Mouse (Mus musculus): ENCODE data around the gene Hoxa13. TPM values are rescaled to one million over a fixed set of nuclear protein-coding genes. Genes with fewer than 3 reads are reported as not detected.
A peak's percentile ranks its signal among the peaks of the same experiment; 100 is the strongest.

The Hoxa13 gene
- polyA plus RNA-seq, 1 experiment from 2014 or later = not detected

- TF ChIP-seq CTCF (IDR thresholded peaks at IDR 0.05; ENCODE audit: low read depth) = no peak
- no peak for DNase-seq (ENCODE audit: low spot score)
- H3K9me3 ChIP-seq (replicated peaks; ENCODE audit: low read length) = no peaks in the 10 kb centered on the region
Observed at GRCm38 (mm10) chr6:52266666-52266985, 5.9 kb upstream of the Hoxa13 start.

DNA sequence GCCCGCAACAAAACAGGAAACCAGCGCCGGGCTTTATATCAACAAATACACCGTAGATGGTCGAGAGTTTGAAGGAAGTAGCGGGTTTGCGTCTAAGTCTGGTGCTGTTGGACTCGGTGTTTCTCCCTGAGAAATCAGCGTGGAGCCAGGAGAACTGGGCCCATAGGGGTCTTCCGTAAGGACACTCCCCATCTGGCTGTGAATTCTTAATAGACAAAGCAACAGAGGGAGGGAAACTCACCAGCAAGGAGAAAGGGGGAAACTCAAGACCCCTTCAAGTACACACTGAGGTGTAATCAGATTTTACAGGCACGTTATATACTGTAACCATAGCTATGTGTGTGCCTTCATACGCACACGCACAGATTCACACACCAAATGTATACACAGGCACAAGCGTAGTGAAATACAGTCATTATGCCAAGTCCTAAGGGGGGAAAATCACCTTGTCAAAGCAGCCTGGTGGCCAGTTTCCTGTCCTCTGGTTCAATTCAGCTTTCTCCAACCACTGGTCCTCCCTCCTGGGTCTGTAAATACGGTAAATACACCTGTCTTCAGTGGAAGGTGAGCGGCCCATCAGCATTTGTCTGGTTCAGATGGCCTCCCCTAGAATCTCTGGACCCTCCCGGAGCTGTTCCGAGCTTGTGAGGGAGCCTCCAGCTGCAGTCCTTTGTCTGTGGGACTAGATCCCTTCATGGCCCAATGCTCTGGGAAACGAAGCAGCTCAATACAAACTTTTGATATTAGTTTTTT, 5.4 kb upstream of the Hoxa13 start:
- DNase-seq (ENCODE audit: low spot score) (peak; percentile 37), ATAC-seq (replicated peaks; ENCODE audit: low FRiP score, low read depth) (no peak)
- Histone ChIP-seq H3K4me1 (replicated peaks; ENCODE audit: insufficient read depth, low read length) (no peaks in the 10 kb centered on the region), H3K4me2 (ENCODE audit: low read length) (no peak overlapping the region), H3K9ac (ENCODE audit: low read depth, low read length) (no peak overlapping the region), H3K27me3 (ENCODE audit: insufficient read depth, low read length) (peaks cover 92% of the 10 kb centered on the region), H3K27ac (no peak overlapping the region), H3K4me3 (replicated peaks; ENCODE audit: low read depth, low read length) (no peak overlapping the region), H3K9me3 (replicated peaks; ENCODE audit: low read length) (no peaks in the 10 kb centered on the region), H3K36me3 (ENCODE audit: insufficient read depth, low read length) (no peaks in the 10 kb centered on the region)
- TF ChIP-seq CTCF (IDR thresholded peaks at IDR 0.05; ENCODE audit: low read depth) = no peak
- 6% methylated on average over 19 of the region's 19 CpGs for WGBS

More at GRCm38 (mm10) chr6:52266666-52266985, 5.9 kb upstream of the Hoxa13 start:
- under 1% methylated on average over 9 of the region's 9 CpGs for WGBS
- H3K4me3 ChIP-seq (replicated peaks; ENCODE audit: low read depth, low read length) = no peak overlapping the region
- ATAC-seq (replicated peaks; ENCODE audit: low FRiP score, low read depth) = no peak
- no peak overlapping the region for H3K4me2 ChIP-seq (ENCODE audit: low read length)
- peaks cover 94% of the 10 kb centered on the region for H3K27me3 ChIP-seq (ENCODE audit: insufficient read depth, low read length)
- no peak overlapping the region for H3K27ac ChIP-seq
- H3K36me3 ChIP-seq (ENCODE audit: insufficient read depth, low read length) = no peaks in the 10 kb centered on the region
- no peaks in the 10 kb centered on the region for H3K4me1 ChIP-seq (replicated peaks; ENCODE audit: insufficient read depth, low read length)
- H3K9ac ChIP-seq (ENCODE audit: low read depth, low read length) = no peak overlapping the region

- Histone ChIP-seq H3K9ac (ENCODE audit: low read depth, low read length) (no peak overlapping the region), H3K36me3 (ENCODE audit: insufficient read depth, low read length) (no peaks in the 10 kb centered on the region), H3K9me3 (replicated peaks; ENCODE audit: low read length) (no peaks in the 10 kb centered on the region), H3K4me3 (replicated peaks; ENCODE audit: low read depth, low read length) (no peak overlapping the region), H3K4me1 (replicated peaks; ENCODE audit: insufficient read depth, low read length) (no peaks in the 10 kb centered on the region; the same call in 1 of the 2 replicates), H3K27ac (no peak overlapping the region), H3K27me3 (ENCODE audit: insufficient read depth, low read length) (peaks cover 88% of the 10 kb centered on the region), H3K4me2 (ENCODE audit: low read length) (no peak overlapping the region)
- no peak for DNase-seq (ENCODE audit: low spot score)
- no peak for TF ChIP-seq CTCF (IDR thresholded peaks at IDR 0.05; ENCODE audit: low read depth)
- no peak for ATAC-seq (replicated peaks; ENCODE audit: low FRiP score, low read depth)
- WGBS = 6% methylated on average over 18 of the region's 18 CpGs
Observed at GRCm38 (mm10) chr6:52265306-52265912, 4.7 kb upstream of the Hoxa13 start.

DNA sequence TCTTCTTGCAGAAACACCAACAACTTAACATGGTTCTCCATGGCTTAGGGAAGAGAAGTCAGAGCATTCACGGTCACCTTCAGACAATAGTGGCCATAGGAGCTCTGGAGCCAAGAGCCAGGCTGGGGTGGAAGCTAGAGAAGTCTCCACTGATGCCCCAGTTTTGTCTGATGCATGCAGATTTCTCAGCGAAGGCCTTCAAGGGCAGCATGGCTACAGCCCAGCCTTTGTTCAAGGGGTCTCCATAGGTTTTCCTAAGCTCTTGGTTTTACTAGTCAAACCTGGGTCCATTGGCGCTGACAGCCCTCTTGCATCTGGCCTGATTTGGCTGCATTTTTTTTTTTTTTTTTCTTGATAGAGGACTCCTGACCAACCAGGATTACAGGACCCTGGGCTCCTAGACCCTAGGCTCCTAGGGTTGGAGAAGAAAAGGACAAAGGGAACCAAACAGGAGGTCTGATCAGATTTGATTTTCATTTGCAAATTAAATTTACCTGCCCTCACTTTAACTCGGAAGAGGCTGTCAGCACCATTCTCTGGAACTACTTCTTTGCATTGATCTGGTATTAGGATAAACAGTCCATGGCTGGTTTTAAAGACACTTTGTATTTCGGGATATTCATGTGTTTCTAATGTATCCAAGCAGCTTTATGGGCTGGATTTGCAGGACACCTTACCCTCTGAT, 3.6 kb upstream of the Hoxa13 start:
- DNase-seq (ENCODE audit: low spot score) (peak; percentile 7), ATAC-seq (replicated peaks; ENCODE audit: low FRiP score, low read depth) (no peak)
- H3K27ac ChIP-seq = no peak overlapping the region
- H3K4me1 ChIP-seq (replicated peaks; ENCODE audit: insufficient read depth, low read length) = no peaks in the 10 kb centered on the region; the same call in 1 of the 2 replicates
- no peak overlapping the region for H3K4me2 ChIP-seq (ENCODE audit: low read length)
- H3K36me3 ChIP-seq (ENCODE audit: insufficient read depth, low read length) = no peaks in the 10 kb centered on the region
- 9% methylated on average over 5 of the region's 5 CpGs for WGBS
- H3K4me3 ChIP-seq (replicated peaks; ENCODE audit: low read depth, low read length) = no peak overlapping the region
- no peak for TF ChIP-seq CTCF (IDR thresholded peaks at IDR 0.05; ENCODE audit: low read depth)
- H3K9ac ChIP-seq (ENCODE audit: low read depth, low read length) = no peak overlapping the region
- peaks cover 81% of the 10 kb centered on the region for H3K27me3 ChIP-seq (ENCODE audit: insufficient read depth, low read length)
- H3K9me3 ChIP-seq (replicated peaks; ENCODE audit: low read length) = no peaks in the 10 kb centered on the region

DNA sequence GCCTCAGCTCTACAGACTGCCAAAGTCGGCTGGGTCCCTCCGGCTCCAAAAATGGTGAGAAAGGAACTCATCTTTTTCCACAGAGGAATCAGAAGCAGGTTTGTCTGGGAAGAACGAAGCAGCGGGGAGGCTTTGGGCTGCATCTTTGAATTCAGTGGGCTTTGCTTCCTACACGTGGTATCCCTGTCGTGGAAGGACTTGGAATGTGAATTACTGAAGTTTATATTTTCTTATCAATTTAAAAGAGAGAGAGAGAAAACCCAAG, 2.6 kb upstream of the Hoxa13 start:
- ATAC-seq (replicated peaks; ENCODE audit: low FRiP score, low read depth) (no peak), DNase-seq (ENCODE audit: low spot score) (peak; percentile 3)
- H3K4me3 ChIP-seq (replicated peaks; ENCODE audit: low read depth, low read length) = no peak overlapping the region
- TF ChIP-seq CTCF (IDR thresholded peaks at IDR 0.05; ENCODE audit: low read depth) = no peak
- no peak overlapping the region for H3K27ac ChIP-seq
- H3K36me3 ChIP-seq (ENCODE audit: insufficient read depth, low read length) = no peaks in the 10 kb centered on the region
- H3K4me1 ChIP-seq (replicated peaks; ENCODE audit: insufficient read depth, low read length) = no peaks in the 10 kb centered on the region; the same call in 1 of the 2 replicates
- WGBS = 5% methylated on average over 6 of the region's 6 CpGs
- H3K27me3 ChIP-seq (ENCODE audit: insufficient read depth, low read length) = peaks cover 80% of the 10 kb centered on the region
- H3K9me3 ChIP-seq (replicated peaks; ENCODE audit: low read length) = no peaks in the 10 kb centered on the region
- H3K4me2 ChIP-seq (ENCODE audit: low read length) = no peak overlapping the region
- H3K9ac ChIP-seq (ENCODE audit: low read depth, low read length) = no peak overlapping the region

GRCm38 (mm10) chr6:52262463-52263320, 2.0 kb upstream of the Hoxa13 start:
- ATAC-seq (replicated peaks; ENCODE audit: low FRiP score, low read depth) (no peak), DNase-seq (ENCODE audit: low spot score) (peak; percentile 8)
- Histone ChIP-seq H3K27me3 (ENCODE audit: insufficient read depth, low read length) (peaks cover 78% of the 10 kb centered on the region), H3K36me3 (ENCODE audit: insufficient read depth, low read length) (no peaks in the 10 kb centered on the region), H3K27ac (no peak overlapping the region), H3K9me3 (replicated peaks; ENCODE audit: low read length) (no peaks in the 10 kb centered on the region), H3K4me1 (replicated peaks; ENCODE audit: insufficient read depth, low read length) (no peaks in the 10 kb centered on the region; the same call in 1 of the 2 replicates), H3K9ac (ENCODE audit: low read depth, low read length) (no peak overlapping the region), H3K4me3 (replicated peaks; ENCODE audit: low read depth, low read length) (no peak overlapping the region), H3K4me2 (ENCODE audit: low read length) (no peak overlapping the region)
- no peak for TF ChIP-seq CTCF (IDR thresholded peaks at IDR 0.05; ENCODE audit: low read depth)
- 4% methylated on average over 24 of the region's 24 CpGs for WGBS
